Mouse (Mus musculus) olfactory bulb, adult 2 months (tissue): Measurements from ENCODE around the gene Gadd45g.

Experiments
- CTCF ChIP-seq: fragments of 200-500 bp; IDR thresholded peaks from 2 replicates; pipeline ENCODE4 v1.5.1; 2012; ENCODE audit warnings: low read depth, mild to moderate bottlenecking, low read length, moderate library complexity; ENCODE audit not compliant: insufficient read depth
- POLR2A ChIP-seq: fragments of 200-500 bp; IDR thresholded peaks from 2 replicates; pipeline ENCODE4 v1.6.1; 2012; ENCODE audit warnings: mild to moderate bottlenecking, low read depth, low read length, moderate library complexity; ENCODE audit not compliant: insufficient read depth

- TF ChIP-seq POLR2A (no peak), CTCF (no peak)
Observed at GRCm38 (mm10) chr13:51880019-51880418, 33.5 kb downstream of the Gadd45g start.
